Mouse (Mus musculus): ENCODE results near the gene Supt6.
"Not testable (repeated sequence)": the region's sequence is repeated elsewhere in the genome, so short reads cannot be mapped to it uniquely, and the experiment has no call there.

The Supt6 gene

GRCm38 (mm10) chr11:78215709-78216317 is 30.0 kb downstream of the Supt6 start:
- no peak for DNase-seq

GRCm38 (mm10) chr11:78213086-78213817 is 32.5 kb downstream of the Supt6 start:
- peak; percentile 52 to 54 for DNase-seq

GRCm38 (mm10) chr11:78211513-78211912 is 34.3 kb downstream of the Supt6 start:
- no peak for DNase-seq

GRCm38 (mm10) chr11:78210615-78211014 is 35.2 kb downstream of the Supt6 start:
- no peak for DNase-seq

- no peak for DNase-seq
Measured at GRCm38 (mm10) chr11:78209886-78210285, 35.9 kb downstream of the Supt6 start.

- DNase-seq, result no peak
Measured at GRCm38 (mm10) chr11:78207190-78207589, 38.6 kb downstream of the Supt6 start.

- DNase-seq, result no peak
Measured at GRCm38 (mm10) chr11:78205361-78206206, 40.2 kb downstream of the Supt6 start.

GRCm38 (mm10) chr11:78204287-78204686 is 41.5 kb downstream of the Supt6 start:
- no peak for DNase-seq

GRCm38 (mm10) chr11:78202372-78202771 is 43.4 kb downstream of the Supt6 start:
- DNase-seq, result no peak

- no peak for DNase-seq
Measured at GRCm38 (mm10) chr11:78195101-78195863, 50.5 kb downstream of the Supt6 start.

GRCm38 (mm10) chr11:78194411-78195100 is 51.2 kb downstream of the Supt6 start:
- DNase-seq, result peak; percentile 60 to 81

GRCm38 (mm10) chr11:78193113-78193512 is 52.7 kb downstream of the Supt6 start, which contains the start of gene Proca1:
TSS of gene Proca1 (plus strand) at chr11:78193392.
- DNase-seq, result no peak

GRCm38 (mm10) chr11:78190041-78190440 is 55.7 kb downstream of the Supt6 start:
- DNase-seq, result no peak

- peak in 1 of 2 experiments; percentile 27 for DNase-seq
Measured at GRCm38 (mm10) chr11:78189234-78190040, 56.4 kb downstream of the Supt6 start.

GRCm38 (mm10) chr11:78188331-78189233 is 57.2 kb downstream of the Supt6 start, which contains the start of gene Rab34:
TSS of gene Rab34 (plus strand) at chr11:78188430.
- no peak for DNase-seq

GRCm38 (mm10) chr11:78184702-78185101 is 61.1 kb downstream of the Supt6 start:
- DNase-seq, result not testable (repeated sequence)

- no peak for DNase-seq
Measured at GRCm38 (mm10) chr11:78183884-78184514, 61.8 kb downstream of the Supt6 start.

- peak; percentile 61 to 68 for DNase-seq
Measured at GRCm38 (mm10) chr11:78182961-78183844, 62.6 kb downstream of the Supt6 start, which contains the start of gene Rpl23a. TSS of gene Rpl23a (minus strand) at chr11:78183584.
